Mouse (Mus musculus): Measurements from ENCODE around the gene Thrb.

- no peak for TF ChIP-seq POLR2A (IDR thresholded peaks at IDR 0.05; ENCODE audit: borderline replicate concordance, low read depth, low read length)
- TF ChIP-seq CTCF (IDR thresholded peaks at IDR 0.05; ENCODE audit: low read depth, low read length): no peak
Observed at GRCm38 (mm10) chr14:17862651-17863050, 202.6 kb downstream of the Thrb start.
